Mouse (Mus musculus) telencephalon, adult 2 months (tissue): Measurements from ENCODE around the gene Hnrnpk.
A peak's percentile ranks its signal among the peaks of the same experiment; 100 is the strongest.
"Not testable (repeated sequence)": the region's sequence is repeated elsewhere in the genome, so short reads cannot be mapped to it uniquely, and the experiment has no call there.

Source experiments
- DNase-seq: peaks from one replicate; pipeline ENCODE4 v3.0.0-alpha.2; 2011; ENCODE audit warnings: low read depth, low spot score

Hnrnpk gene

GRCm38 (mm10) chr13:58389324-58389951 lies 13.7 kb downstream of the Hnrnpk start:
- no peak for DNase-seq

GRCm38 (mm10) chr13:58388379-58388778 lies 14.8 kb downstream of the Hnrnpk start:
- no peak for DNase-seq

GRCm38 (mm10) chr13:58387948-58388347 lies 15.2 kb downstream of the Hnrnpk start:
- peak; percentile 39 for DNase-seq

GRCm38 (mm10) chr13:58385547-58385920 lies 17.6 kb downstream of the Hnrnpk start:
- no peak for DNase-seq

- no peak for DNase-seq
Observed at GRCm38 (mm10) chr13:58384779-58385546, 18.2 kb downstream of the Hnrnpk start, which contains the start of gene 2210016F16Rik. TSS of gene 2210016F16Rik (minus strand) at chr13:58385225.

- DNase-seq, result no peak
Observed at GRCm38 (mm10) chr13:58384371-58384770, 18.8 kb downstream of the Hnrnpk start.

GRCm38 (mm10) chr13:58373153-58373470 lies 30.0 kb downstream of the Hnrnpk start:
- DNase-seq, result no peak

GRCm38 (mm10) chr13:58372278-58373152 lies 30.6 kb downstream of the Hnrnpk start:
- DNase-seq, result no peak

GRCm38 (mm10) chr13:58368835-58369234 lies 34.3 kb downstream of the Hnrnpk start:
- no peak for DNase-seq

- no peak for DNase-seq
Observed at GRCm38 (mm10) chr13:58367641-58368040, 35.5 kb downstream of the Hnrnpk start.

GRCm38 (mm10) chr13:58366373-58366772 lies 36.8 kb downstream of the Hnrnpk start:
- DNase-seq, result no peak

GRCm38 (mm10) chr13:58365179-58365578 lies 38.0 kb downstream of the Hnrnpk start:
- DNase-seq, result not testable (repeated sequence)

GRCm38 (mm10) chr13:58364353-58365175 lies 38.6 kb downstream of the Hnrnpk start:
- no peak for DNase-seq

- DNase-seq, result no peak
Observed at GRCm38 (mm10) chr13:58359304-58359653, 43.9 kb downstream of the Hnrnpk start.

- DNase-seq, result peak; percentile 50
Observed at GRCm38 (mm10) chr13:58358629-58359303, 44.4 kb downstream of the Hnrnpk start, which contains the start of gene Kif27. TSS of gene Kif27 (minus strand) at chr13:58359122.

- no peak for DNase-seq
Observed at GRCm38 (mm10) chr13:58352996-58353395, 50.1 kb downstream of the Hnrnpk start.

GRCm38 (mm10) chr13:58350606-58351005 lies 52.5 kb downstream of the Hnrnpk start:
- no peak for DNase-seq

- no peak for DNase-seq
Observed at GRCm38 (mm10) chr13:58344505-58344904, 58.6 kb downstream of the Hnrnpk start.
